Mouse (Mus musculus): ENCODE data around the gene Whamm. TPM values are rescaled to one million over a fixed set of nuclear protein-coding genes. Genes with fewer than 3 reads are reported as not detected.

Whamm gene
- polyA plus RNA-seq, 1 experiment = 19.1 TPM

- no peak for DNase-seq (ENCODE audit: low read depth)
Observed at GRCm38 (mm10) chr7:81596086-81596485, 25.0 kb downstream of the Whamm start.

- no peak for DNase-seq (ENCODE audit: low read depth)
Observed at GRCm38 (mm10) chr7:81597660-81598059, 26.6 kb downstream of the Whamm start.

- no peak for DNase-seq (ENCODE audit: low read depth)
Observed at GRCm38 (mm10) chr7:81599379-81600280, 28.6 kb downstream of the Whamm start.

- DNase-seq (ENCODE audit: low read depth) = no peak
Observed at GRCm38 (mm10) chr7:81604991-81605390, 33.9 kb downstream of the Whamm start.

- DNase-seq (ENCODE audit: low read depth) = no peak
Observed at GRCm38 (mm10) chr7:81605489-81605888, 34.4 kb downstream of the Whamm start.

GRCm38 (mm10) chr7:81606452-81606851, 35.4 kb downstream of the Whamm start:
- no peak for DNase-seq (ENCODE audit: low read depth)

- DNase-seq (ENCODE audit: low read depth) = no peak
Observed at GRCm38 (mm10) chr7:81610125-81610524, 39.1 kb downstream of the Whamm start.

GRCm38 (mm10) chr7:81612856-81613635, 42.0 kb downstream of the Whamm start:
- DNase-seq (ENCODE audit: low read depth) = no peak

GRCm38 (mm10) chr7:81615031-81615430, 44.0 kb downstream of the Whamm start:
- no peak for DNase-seq (ENCODE audit: low read depth)

GRCm38 (mm10) chr7:81622793-81623192, 51.7 kb downstream of the Whamm start:
- no peak for DNase-seq (ENCODE audit: low read depth)

GRCm38 (mm10) chr7:81623767-81624166, 52.7 kb downstream of the Whamm start:
- DNase-seq (ENCODE audit: low read depth) = no peak

- DNase-seq (ENCODE audit: low read depth) = no peak
Observed at GRCm38 (mm10) chr7:81626460-81626859, 55.4 kb downstream of the Whamm start.

GRCm38 (mm10) chr7:81631261-81631660, 60.2 kb downstream of the Whamm start:
- DNase-seq (ENCODE audit: low read depth) = no peak

GRCm38 (mm10) chr7:81632586-81632985, 61.5 kb downstream of the Whamm start:
- DNase-seq (ENCODE audit: low read depth) = no peak

- no peak for DNase-seq (ENCODE audit: low read depth)
Observed at GRCm38 (mm10) chr7:81641101-81641500, 70.0 kb downstream of the Whamm start.

GRCm38 (mm10) chr7:81644551-81645235, 73.6 kb downstream of the Whamm start:
- DNase-seq (ENCODE audit: low read depth) = no peak

Other genes with a start within 250 kb of the Whamm start
- 1,391 and 1,754 TPM in 2 replicates for gene Rps17, start 226.0 kb upstream of the Whamm start, polyA plus RNA-seq (2012; rRNA removed)
- 55.1 and 55.8 TPM in 2 replicates for gene Cpeb1, start 115.8 kb upstream of the Whamm start, polyA plus RNA-seq (2012; rRNA removed)
- gene Ap3b2, start 77.3 kb upstream of the Whamm start, polyA plus RNA-seq (2012; rRNA removed) = 45.8 and 49.7 TPM in 2 replicates
- gene BC048679, start 73.0 kb upstream of the Whamm start, polyA plus RNA-seq (2012; rRNA removed) = 1,383 and 1,595 TPM in 2 replicates
- gene Fsd2, start 4.3 kb upstream of the Whamm start, polyA plus RNA-seq (2012; rRNA removed) = 5.7 and 11.2 TPM in 2 replicates
- 1.3 and 1.6 TPM in 2 replicates for gene Homer2, start 136.3 kb downstream of the Whamm start, polyA plus RNA-seq (2012; rRNA removed)
- 16.7 and 17.7 TPM in 2 replicates for gene Ramac, start 191.7 kb downstream of the Whamm start, polyA plus RNA-seq (2012; rRNA removed)
- gene 3110040N11Rik, start 218.2 kb downstream of the Whamm start, polyA plus RNA-seq (2012; rRNA removed) = 35.6 and 60.7 TPM in 2 replicates

Data from gonadal fat pad, adult 2 months (tissue).